Mouse (Mus musculus) testis, postnatal 10 days (tissue): ENCODE results near the gene Slco2a1.
"Not testable (repeated sequence)": the region's sequence is repeated elsewhere in the genome, so short reads cannot be mapped to it uniquely, and the experiment has no call there.

Experiments used
- DNase-seq: peaks from one replicate; pipeline ENCODE4 v3.0.0; 2021; ENCODE audit warnings: low spot score

Gene Slco2a1

GRCm38 (mm10) chr9:103083405-103083804 is 94.9 kb downstream of the Slco2a1 start:
- no peak for DNase-seq

GRCm38 (mm10) chr9:103086736-103087135 is 98.2 kb downstream of the Slco2a1 start:
- DNase-seq = no peak

- DNase-seq = no peak
These were observed 98.8 kb downstream of the Slco2a1 start for GRCm38 (mm10) chr9:103087301-103087700.

GRCm38 (mm10) chr9:103088661-103089060 is 100.1 kb downstream of the Slco2a1 start:
- DNase-seq = no peak

GRCm38 (mm10) chr9:103090116-103090875 is 101.8 kb downstream of the Slco2a1 start:
- DNase-seq = no peak

- DNase-seq = peak; percentile 61
These were observed 102.7 kb downstream of the Slco2a1 start for GRCm38 (mm10) chr9:103091039-103091883.

GRCm38 (mm10) chr9:103092248-103092647 is 103.7 kb downstream of the Slco2a1 start:
- DNase-seq = peak; percentile 89

GRCm38 (mm10) chr9:103093681-103094080 is 105.2 kb downstream of the Slco2a1 start:
- DNase-seq = no peak

- DNase-seq = not testable (repeated sequence)
These were observed 119.9 kb downstream of the Slco2a1 start for GRCm38 (mm10) chr9:103108341-103108798.

- DNase-seq = no peak
These were observed 120.6 kb downstream of the Slco2a1 start for GRCm38 (mm10) chr9:103108943-103109670.

- no peak for DNase-seq
These were observed 121.4 kb downstream of the Slco2a1 start for GRCm38 (mm10) chr9:103109911-103110310.

- no peak for DNase-seq
These were observed 122.4 kb downstream of the Slco2a1 start for GRCm38 (mm10) chr9:103110727-103111501.

- DNase-seq = peak; percentile 62
These were observed 123.3 kb downstream of the Slco2a1 start, which contains the start of gene Rab6b for GRCm38 (mm10) chr9:103111621-103112470. Gene Rab6b (plus strand): TSS chr9:103111787.

- DNase-seq = peak; percentile 56
These were observed 124.2 kb downstream of the Slco2a1 start for GRCm38 (mm10) chr9:103112471-103113271.

GRCm38 (mm10) chr9:103113351-103113750 is 124.8 kb downstream of the Slco2a1 start:
- no peak for DNase-seq

- no peak for DNase-seq
These were observed 125.8 kb downstream of the Slco2a1 start for GRCm38 (mm10) chr9:103114326-103114725.

- DNase-seq = no peak
These were observed 126.4 kb downstream of the Slco2a1 start for GRCm38 (mm10) chr9:103114901-103115300.

- no peak for DNase-seq
These were observed 128.4 kb downstream of the Slco2a1 start for GRCm38 (mm10) chr9:103116941-103117340.

- DNase-seq = no peak
These were observed 129.0 kb downstream of the Slco2a1 start for GRCm38 (mm10) chr9:103117495-103117894.

- DNase-seq = no peak
These were observed 129.4 kb downstream of the Slco2a1 start for GRCm38 (mm10) chr9:103117951-103118350.
